Mouse (Mus musculus) left cerebral cortex, adult 9 months (tissue): Measurements from ENCODE around the gene Olfr1162.
"Not testable (repeated sequence)": the region's sequence is repeated elsewhere in the genome, so short reads cannot be mapped to it uniquely, and the experiment has no call there.

Experiments
- DNase-seq, 2 experiments: peaks; one replicate each; pipeline ENCODE4 v3.0.0; 2022; ENCODE audit warnings: low spot score in 2 of 2

Olfr1162 gene

DNA sequence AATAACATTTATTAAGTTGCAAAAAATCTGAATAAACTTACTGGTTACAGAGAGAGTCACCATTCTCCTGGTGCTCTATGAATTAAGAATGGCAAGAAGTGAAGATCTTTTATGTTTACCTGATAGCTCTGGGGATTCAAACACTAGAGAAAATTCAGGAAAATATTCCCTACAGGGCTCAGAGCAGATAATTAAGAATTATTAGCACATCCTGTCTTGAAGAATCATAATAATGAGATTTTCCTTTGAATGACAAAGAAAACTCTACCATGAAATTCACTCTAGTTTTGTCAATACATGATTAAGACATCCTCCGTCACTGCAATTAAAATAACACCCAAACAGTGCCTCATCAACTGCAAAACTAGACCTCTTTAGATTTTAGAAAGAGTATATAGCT, at the start of gene Olfr1162:
TSS of gene Olfr1162 (minus strand) at position 101 of the 400 bp plus-strand sequence.
- DNase-seq, result no peak

GRCm38 (mm10) chr2:88093866-88094265, 42.9 kb upstream of the Olfr1162 start, which contains the start of gene Olfr1164:
Gene Olfr1164, minus strand, starts transcription at chr2:88093966.
- no peak for DNase-seq

DNA sequence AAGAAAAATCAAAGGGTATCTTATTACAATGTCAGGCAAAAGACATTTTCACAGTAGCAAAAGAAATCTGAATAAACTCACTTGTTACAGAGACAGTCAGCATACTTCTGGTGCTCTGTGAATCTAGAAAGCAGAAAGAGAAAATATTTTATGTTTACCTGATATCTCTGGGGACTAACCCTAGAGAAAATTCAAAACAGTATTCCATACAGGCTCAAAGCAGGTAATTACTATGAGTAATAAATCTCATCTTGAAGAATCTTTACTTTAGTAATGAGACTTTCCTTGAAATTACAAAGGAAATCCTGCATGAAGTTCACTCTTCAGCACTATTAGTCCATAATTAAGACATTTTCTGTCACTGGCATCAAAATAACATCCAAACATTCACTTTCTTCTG, 20.8 kb upstream of the Olfr1162 start, which contains the start of gene Olfr1163:
TSS of gene Olfr1163 (minus strand) at position 101 of the 400 bp plus-strand sequence.
- DNase-seq, result no peak

DNA sequence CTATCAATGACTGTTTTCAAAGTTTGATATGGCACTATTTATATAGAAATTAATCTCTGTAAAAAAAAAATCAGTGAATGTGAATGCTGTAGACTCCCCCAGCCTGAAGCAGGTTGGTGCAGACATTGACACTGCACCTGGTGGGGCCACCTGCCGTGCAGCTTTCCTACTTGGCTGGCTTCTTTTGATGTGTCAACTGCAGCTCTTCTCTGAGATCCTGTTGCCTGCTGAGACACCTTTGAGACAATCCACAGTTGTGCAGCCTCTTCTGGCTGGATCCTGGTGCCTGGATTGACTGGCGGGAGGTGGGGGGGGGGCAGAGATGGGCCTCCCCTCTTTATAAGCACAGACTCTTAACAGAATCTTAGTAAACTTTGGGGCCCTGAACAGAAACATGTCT, 12.7 kb upstream of the Olfr1162 start:
- DNase-seq, result no peak

GRCm38 (mm10) chr2:88037599-88037998, 13.3 kb downstream of the Olfr1162 start, which contains the start of gene Olfr73:
Gene Olfr73, minus strand, starts transcription at chr2:88037699.
- DNase-seq, result no peak

DNA sequence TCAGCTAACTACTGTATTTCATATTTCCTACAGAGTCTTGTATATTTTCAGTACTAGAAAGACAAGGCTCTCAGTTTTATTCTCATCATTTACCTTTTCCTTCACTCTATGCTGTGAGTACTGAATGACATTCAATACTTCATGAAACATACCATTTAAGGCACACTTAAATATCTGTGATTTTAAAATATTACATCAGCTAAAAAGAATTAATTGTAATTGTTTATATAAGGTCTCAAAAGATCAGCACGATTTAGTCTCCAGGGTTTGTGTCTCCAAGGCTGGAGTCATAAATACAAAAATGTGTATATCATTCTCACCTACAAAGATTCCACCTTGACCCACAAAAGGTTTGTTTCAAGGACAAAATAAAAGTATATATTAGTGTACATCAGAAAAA, 28.5 kb downstream of the Olfr1162 start, which contains the start of gene Olfr1161:
TSS of gene Olfr1161 (plus strand) at position 301 of the 400 bp plus-strand sequence.
- not testable (repeated sequence) for DNase-seq

DNA sequence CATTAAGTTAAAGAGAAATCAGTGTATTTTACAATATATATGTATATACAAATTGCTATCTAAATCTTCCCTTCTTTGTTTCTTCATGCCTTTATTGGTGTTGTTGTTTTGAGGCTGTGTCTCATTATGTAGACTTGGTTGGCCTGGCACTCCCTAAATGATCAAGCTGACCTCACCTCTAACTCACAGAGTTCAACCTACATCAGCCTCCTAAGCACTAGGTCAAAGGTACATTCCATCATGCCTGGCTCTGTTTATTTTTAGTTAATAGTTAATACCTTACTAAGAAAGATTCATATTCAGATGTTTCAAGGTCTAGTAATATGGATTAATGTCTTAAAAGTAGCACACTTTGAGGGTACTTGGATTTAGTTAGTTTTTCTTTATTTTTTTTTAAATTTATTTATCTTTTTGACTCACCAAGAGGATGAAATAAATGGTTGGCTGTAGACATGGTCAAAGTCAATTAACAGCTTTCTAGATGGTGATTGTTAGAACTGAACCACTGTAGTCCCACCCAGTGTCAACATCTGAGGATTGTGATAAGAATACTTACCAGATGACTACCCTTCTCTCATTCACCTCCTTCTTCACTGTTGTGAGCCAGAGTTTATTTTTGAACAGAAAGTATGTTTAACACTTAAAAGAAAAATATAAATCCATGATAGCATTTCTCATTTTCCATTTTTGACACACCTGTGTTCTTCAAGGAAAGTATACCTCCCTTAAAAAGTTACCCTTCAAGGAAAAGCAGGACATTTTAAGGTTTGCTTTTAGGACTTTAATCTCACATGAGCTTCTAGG, 43.2 kb downstream of the Olfr1162 start, which contains the start of gene Olfr1160:
TSS of gene Olfr1160 (minus strand) at position 754 of the 804 bp plus-strand sequence.
- no peak for DNase-seq
